Mouse (Mus musculus) lung, postnatal 14 days (tissue): ENCODE results near the gene Jade1.

Source experiments
- DNase-seq: peaks from one replicate; pipeline ENCODE4 v3.0.0; 2021

Gene Jade1

DNA sequence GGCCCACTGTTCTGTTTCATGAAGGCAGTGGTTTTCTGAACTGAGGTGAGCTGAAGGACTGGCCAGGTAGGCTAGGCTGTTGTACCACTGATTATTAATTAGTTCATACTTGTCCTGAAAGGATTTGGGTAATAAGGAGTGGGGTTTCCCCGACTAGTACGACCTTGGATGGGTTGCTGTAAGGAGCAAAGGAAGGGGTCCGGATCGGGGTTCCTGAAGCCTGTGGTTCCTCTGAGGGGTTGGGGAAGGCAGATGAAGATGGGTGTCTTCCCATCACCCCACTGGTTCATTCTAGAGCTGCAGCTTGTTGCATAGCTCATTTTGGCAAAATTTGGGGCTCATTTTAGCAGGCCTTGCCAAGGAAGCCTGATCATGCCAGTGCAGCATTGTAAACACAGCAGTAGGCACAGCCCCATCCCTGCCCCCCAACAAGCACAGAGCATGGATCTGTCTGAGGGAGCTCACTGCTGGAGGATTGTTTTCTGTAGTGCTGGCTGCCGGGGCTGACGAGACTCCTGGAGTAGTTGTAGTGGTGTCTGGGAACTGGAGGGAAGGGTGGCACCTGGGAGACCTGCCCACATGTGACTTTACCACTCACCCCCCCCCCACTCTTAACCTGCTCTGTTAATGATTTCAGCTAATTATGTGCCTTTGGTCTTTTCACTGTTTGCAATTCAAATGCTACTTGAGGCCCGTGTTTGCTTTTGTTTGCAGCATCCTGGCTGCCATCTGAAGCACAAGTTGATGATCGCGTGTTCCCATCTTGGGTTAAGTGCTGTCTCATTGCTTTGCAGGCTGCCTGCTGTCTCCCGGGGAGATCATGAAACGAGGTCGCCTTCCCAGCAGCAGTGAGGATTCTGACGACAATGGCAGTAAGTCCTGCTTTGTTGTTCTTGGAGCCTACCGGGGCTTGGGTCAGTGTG, 25.1 kb downstream of the Jade1 start:
- DNase-seq: no peak

DNA sequence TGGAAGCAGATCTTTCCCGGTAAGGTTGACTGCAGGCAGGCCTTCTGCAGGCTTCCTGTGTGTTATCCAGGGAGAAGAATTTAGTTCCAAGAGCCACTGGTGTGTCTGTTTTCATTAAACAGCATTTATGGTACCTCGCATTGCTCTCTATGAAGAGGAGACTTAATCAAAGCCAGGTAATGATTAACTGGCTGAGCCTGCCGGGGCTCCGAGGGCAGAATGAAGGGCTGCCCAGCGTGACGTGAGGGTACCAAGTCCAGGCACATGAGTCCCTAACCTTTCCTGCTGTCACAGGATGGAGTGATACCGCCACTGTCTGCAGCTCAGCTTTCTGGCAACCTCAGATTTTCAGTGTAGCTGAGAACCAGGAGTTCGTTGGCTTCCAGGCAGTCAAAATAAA, 25.9 kb downstream of the Jade1 start:
- DNase-seq: no peak

DNA sequence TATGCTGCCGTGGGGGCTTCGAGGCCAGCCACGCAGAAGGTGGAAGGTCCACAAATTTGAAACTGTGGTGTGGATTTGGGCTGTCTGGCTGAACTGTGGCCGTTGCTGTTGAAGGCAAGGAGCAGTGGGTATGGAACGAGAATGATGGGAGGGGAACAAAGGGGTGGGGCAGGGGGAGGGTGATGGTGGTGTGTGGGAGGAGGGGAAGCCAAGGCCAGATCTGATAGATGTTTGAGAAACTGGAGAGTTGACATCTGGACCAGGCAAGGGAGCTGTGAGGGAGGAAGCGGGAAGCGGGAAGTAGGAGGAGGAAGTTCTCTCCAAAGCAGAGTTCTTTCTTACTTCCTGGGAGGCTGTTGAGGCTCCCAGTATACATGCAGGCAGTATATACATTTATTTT, 26.7 kb downstream of the Jade1 start:
- no peak for DNase-seq

DNA sequence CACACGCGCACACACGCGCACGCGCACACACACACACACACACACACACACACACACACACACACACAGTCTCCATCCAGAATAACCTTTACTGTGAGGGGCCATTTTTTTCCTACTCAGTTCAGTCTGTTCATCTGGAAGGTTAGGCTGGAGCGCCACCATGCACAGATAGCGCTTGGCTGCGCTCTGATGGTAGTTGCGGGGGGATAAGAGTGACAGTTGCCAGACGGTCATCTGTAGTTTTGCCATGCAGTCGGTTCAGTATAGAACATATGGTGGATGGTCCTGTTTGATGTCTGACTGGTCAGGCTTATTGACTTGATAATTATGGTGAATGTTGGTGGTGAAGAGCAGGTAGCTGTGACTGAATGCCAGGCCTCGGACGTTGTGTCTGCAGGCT, 27.6 kb downstream of the Jade1 start:
- DNase-seq: no peak

DNA sequence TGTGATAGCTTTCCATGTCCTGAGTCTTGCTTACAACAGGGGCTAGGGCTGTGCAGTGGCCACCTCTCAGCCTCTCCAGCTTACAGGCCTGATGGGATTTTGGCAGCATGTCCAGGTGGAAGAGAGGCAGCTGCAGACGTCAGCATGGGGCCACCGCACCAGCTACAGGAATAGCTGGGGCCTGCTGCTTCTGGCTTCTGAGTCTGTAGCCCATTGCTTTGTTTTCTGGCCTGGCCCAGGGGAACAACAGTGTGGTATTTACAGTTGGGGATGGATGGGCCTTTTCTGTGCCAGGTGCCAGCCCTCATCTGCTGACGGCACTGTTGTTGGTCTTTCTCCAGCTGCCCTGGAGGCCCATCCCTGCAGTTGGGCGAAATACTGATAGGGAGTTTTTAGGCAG, 28.1 kb downstream of the Jade1 start:
- DNase-seq: no peak

DNA sequence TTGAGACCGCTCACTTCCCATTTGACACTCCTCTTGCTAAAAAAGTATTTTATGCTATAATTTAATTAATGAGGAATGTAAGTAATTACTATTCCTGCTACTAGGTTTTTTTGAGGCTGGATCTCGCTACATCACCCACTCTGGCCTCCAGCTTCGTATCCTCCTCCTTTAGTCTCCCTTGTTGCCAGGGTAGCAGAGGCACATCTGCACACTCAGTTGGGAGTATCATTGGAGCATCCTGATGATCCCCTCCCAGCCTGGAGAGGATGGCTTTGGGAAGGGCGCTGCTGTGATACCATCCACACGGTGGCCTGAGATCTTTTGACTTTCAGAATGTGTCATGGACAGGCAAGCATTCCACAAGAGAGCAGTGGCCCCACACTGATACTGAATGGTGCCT, 30.0 kb downstream of the Jade1 start:
- DNase-seq: no peak

DNA sequence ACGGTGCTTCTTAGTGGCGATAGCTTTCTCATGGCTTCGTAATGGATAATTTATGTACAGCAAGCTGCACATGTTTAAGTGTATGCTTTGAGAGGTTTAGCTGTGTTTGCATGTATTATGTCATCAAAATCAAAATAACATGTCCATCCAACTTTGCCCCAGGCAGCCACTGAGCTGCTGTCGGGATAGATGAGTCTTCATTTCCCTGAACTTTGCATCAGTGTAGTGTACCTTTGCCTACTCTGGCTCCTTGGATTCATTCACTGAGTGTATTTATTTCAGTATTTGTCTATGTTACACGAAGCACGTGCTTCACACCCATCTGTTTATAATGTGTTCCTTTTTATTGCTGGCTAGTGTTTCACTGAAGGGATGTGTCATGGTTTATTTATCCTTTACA, 30.8 kb downstream of the Jade1 start:
- no peak for DNase-seq

DNA sequence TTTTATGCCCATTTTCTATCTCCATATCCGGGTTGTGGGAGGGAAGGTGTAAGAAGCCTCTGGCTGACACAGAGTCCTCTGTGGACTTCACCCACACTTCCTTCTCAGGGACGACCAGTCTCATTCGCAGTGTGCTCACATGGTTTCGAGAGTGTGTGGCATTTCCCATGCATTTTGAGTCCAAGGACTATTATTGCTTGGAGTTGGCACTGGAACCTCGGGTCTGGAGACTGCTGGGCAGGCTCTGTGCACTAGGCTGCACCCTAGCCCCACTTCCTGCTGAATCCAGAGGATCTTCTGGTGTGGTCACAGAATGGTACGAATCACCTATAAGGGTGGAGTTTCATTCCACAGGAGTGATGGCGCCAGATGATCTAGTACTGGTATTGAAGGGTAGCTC, 31.4 kb downstream of the Jade1 start:
- DNase-seq: no peak

DNA sequence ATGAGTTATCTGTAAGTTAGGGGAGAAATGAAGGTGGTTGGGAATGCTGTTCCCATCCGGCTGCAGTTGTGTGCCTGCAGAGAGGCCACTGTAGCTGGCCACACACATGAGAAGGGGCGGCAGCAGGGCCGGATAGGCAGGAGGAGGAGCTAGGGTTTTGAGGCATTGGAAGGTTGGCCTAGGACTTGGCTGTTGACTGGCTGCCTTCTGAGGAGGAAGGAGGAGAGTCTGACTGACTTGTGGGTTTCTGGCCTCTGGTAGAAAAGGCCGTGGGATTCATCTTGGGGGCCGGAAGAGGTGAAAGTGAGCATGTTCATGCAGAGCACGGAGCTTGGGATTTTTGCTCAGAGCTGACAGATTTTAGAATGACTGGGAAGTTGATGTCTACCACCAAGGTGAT, 32.1 kb downstream of the Jade1 start:
- peak; percentile 30 for DNase-seq

DNA sequence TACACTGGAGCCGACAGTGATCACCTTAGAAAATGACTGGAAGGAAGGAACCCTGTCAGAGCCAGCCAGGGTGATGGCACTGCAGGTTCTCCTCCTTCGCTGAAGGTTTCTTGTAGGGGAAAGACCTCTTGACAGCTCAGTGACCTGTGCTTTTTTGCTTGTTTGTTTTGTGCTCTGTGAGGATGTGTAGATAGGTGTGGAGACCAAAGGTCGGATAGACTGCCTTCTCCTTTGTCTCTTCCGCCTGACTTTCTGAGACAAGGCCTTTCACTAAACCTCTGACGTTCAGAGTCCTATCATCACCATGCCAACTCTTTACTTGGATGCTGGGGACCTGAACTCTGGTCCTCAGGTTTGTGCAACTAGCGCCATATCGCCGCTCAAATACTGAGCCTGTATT, 33.0 kb downstream of the Jade1 start:
- DNase-seq: no peak

DNA sequence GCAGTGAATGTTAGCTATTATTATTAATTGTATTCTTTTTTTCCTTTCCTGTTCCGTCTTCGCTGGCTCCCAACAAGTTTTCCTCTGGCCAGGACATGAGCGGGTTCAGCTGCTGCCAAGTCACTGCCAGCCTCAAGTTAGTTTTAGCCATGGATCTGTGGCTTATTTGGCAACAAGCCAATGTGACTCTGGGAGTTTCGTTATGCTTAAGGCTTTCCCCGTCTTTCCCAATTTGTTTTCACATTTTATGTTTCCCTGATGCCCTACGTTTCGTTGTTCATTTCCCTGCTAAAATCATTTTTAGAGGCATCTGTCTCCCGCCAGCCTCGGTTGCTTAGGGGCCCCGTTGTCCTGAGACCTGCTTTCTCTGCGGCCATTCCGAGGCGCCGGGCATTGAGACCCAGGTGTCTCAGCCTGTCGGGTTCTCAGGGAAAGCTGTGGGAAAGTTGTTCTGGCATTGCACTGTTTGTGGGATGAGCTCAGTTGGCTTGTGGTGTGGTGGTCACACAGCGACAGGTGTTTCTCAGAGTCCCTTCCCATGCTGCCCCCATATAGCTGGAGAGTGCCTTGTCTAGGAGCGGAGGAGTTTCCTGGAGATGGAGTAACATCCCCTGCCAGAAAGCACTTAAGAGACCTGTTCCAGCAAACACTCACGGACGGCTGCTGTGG, 33.8 kb downstream of the Jade1 start:
- no peak for DNase-seq

DNA sequence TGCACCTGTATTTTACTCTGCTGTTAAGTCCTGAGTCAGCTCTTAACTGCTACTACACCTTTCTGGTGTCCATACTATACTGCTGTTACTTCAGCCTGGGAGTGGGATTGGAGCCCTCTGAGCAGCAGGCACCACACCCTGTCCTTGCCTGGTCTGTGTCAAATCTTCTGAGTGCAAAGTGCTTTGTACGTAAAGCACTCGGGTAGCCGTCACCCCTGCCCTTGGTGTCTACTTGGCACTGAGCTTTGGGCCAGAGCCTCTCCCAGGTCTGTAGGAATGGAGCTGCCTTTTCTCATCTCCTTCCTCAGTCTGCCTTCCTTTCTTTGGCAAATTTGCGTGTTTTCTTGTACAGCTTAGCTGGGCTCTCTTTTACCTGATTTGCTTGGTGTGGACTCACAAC, 34.5 kb downstream of the Jade1 start:
- DNase-seq: no peak

DNA sequence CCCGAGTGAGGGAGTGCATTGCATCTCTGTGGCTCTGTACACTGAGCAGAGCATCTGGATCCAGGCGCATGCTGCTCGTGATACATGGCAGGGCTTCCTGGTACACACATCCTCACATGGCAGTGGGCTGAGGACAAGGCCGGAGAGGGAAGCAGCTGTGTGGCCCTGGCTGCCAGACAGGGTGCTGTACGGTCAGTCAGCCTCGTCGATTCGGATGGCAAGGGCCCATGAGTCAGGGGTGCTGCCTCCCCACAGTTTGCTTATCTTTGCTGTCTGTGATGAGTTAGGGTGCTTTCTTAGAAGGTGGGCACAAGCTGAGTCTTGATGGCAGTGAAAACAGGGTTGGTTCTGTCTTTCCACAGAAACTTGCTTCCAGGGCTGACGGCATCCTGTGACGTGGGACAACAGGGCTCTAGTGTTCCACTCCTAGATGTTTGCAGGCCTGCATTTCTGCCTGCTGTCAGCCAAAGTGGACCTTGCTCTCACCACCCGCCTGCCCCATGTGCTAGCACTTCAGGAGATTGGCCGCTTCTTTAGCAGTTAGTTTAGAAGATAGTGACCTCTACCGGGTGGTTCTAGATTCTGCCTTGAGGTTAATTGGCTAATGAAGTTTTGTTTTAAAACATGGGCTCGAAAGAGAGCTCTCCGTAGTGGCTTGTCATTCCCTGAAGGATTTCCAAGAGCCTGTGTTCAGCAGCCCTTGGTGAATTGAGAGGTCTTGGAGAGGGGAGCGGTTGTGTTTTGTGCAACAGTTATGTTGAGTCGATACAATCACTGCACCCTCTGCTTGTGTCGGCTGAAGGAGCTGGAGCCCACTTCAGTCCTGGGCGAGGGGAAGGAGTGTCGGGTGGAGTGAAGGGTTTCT, 35.4 kb downstream of the Jade1 start:
- peak; percentile 47 for DNase-seq

DNA sequence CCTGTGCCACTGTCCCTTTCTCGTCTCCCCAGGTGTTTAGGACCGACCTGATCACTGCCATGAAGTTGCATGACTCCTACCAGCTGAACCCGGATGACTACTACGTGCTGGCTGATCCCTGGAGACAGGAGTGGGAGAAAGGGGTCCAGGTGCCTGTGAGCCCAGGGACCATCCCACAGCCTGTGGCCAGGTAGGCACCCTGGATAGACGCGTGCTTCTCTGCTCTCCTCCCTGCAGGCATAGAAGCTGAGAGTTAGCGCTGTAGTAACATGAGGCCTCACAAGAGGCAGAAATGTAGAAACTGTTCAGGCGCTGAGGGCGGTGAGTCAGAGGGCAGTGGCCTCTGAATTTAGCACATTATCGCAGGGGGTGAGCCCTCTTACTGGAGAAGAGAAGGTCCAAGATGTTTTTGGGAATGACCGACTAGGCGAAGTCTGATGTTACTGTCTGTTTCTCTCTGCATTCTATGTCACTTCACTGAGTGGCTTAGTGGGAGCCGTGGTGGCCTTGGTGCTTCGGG, 36.2 kb downstream of the Jade1 start:
- DNase-seq: no peak

DNA sequence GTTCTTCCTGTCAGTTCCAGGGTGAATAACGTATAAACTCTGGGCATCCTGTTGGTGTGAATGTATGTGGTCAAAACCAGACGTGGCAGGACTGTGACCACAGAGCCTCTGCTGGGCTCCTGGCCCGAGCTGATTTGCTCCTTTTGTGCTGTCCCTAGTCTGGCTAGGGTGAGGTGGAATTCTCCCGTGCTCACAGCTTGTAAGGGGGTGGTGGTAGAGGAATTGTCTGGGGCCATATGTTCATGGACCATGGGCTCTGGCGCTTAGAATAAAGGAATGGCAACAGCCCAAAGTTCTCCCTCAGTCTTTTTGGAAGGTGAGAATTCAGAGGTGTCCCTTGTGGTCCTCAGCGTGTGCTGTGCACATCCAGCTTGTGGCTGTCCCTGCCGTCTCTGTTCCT, 37.3 kb downstream of the Jade1 start:
- DNase-seq: no peak

DNA sequence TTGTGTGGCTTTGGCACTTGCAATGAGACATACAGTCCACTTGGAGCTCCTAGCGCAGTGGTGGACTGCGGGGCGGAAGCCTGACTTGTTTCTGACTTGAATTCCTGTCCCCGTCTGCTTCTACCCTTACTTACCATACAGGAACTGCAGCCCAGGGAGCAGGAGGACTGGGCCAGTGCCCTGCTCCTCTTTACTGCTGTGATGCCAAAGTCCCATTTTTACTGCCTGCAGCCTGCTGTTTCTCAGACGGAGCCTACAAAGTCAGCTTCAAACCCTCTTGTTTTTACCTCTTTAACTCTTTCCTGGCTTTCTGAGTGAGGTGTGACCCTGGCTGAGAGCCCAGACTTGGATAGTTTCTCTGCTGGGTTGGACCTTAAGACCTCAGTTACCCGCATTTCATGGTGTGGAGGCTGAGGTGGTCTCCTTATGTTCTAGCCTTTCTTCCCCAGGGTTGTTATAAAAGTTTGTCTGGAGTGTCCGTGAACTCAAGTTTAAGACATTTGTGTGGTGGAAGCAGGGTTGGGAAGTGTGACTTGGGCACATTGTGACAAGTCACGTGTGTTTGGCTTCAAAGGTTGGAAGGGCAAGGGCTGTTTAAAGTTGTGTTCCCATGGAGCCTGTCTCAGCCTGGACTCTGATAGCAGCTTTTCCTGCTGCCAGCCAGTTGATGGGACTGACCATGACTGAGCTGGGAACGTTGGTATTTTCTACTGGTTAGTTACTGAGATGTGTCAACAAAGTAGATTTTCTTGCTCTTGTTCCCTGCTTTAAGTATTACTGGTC, 38.8 kb downstream of the Jade1 start:
- DNase-seq: no peak

DNA sequence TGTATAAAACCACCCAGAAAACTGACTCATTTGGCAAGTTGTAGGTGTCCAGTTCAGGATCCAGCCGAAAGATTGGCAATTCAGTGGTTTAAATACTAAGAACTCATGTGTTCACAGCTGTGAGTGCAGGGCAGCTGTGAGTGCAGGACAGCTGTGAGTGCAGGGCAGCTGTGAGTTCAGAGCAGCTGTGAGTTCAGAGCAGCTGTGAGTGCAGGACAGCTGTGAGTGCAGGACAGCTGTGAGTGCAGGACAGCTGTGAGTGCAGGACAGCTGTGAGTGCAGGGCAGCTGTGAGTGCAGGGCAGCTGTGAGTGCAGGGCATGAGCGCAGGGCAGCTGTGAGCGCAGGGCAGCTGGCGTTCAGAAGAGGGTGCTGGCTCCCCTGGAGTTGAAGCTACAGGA, 39.5 kb downstream of the Jade1 start:
- no peak for DNase-seq

DNA sequence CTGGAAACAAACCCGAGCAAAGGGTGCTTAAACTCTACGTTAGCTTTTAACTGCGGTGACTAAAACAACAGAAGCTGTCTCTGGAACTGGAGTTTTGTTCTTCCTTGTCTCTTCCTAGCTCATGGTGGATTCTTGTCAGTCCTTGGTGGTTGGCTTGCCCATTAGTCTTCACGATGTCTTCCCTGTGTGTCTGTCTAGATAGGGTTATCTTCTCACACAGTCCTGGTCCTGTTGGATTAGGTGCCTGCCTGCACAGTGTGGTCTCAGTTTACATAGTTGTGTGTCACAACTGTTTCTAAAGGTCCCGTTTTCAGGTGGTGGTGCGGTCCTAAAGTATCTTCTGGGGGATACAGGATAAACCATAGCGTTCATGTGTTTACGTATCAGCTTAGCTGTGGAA, 41.5 kb downstream of the Jade1 start:
- DNase-seq: no peak

DNA sequence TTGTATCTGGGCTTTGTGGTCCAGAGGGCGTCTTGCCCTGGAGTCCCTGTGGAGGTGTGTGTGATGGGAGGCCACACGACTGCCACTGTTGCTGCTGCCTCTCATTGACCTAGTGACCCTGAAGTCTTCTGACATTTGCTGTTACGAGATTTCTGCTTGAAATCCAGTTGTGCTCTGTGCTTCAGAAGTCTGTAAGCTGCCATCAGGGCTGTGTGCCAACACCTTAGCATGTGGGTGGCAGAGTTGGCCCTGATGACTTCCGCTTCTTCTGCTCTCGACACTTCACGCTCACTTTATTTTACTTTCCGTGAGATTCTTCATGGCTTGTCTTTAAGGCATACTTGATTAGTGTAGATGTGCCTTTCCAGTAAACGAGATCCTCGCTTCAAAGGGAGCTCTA, 42.9 kb downstream of the Jade1 start:
- no peak for DNase-seq

DNA sequence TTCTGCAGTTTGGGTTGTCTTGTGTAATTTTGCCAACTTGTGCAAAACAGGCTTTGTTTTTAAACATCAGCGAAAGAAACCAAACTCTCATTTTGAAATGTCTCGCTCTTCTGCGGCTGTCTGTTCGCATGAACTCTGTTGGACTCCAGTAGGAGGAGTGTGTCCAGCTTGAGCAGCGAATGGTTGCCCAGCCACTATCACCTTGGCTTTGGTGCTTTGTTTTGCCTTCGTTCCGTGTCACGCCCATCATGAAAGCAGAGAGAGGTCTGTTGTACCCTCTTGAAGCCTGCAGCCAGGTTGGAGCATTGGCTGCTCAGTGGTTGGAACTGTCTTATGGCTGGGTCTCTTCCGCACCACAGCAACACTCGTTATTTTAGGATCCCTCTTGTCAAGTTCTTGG, 43.7 kb downstream of the Jade1 start:
- DNase-seq: no peak

DNA sequence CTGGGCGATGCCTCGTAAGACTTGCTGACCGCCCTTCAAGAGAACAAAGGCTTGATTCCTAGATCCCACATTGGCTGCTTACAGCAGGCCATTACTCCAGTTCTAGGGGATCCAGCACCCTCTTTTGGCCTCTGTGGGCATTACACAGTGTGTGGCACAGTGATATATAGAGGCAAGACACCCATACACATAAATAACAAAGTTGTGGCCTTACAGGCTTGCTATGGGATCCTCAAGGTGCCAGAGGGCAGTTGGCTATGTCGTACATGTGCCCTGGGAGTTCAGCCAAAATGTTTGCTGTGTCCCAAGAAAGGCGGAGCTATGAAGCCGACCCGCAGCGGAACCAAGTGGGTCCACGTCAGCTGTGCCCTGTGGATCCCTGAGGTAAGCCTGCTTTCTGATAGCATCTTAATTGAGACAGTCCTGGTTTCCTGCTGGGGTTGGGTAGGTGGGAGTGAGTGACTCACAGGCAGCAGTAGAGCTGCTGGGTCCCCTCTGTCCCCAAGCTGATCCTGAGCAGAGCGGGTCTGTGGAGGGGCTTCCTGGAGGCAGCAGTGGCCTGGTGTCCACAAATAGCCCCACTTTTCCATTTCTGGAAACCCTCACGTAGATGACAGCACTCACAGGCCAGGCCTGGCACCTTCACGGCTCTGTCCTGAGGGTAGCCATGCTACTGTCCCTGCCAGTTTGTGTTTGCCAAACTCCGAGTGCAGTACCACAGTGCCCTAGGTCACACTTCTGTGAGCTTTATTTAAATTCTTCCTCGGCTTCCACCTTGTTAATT, 44.5 kb downstream of the Jade1 start:
- peak; percentile 64 for DNase-seq
